Mouse (Mus musculus) thymus, postnatal 0 days (tissue): Measurements from ENCODE around the gene Nap1l1. TPM values are rescaled to one million over a fixed set of nuclear protein-coding genes. Genes with fewer than 3 reads are reported as not detected.
"Not testable (repeated sequence)": the region's sequence is repeated elsewhere in the genome, so short reads cannot be mapped to it uniquely, and the experiment has no call there.

ENCODE experiments used
- DNase-seq: peaks from one replicate; pipeline ENCODE4 v3.0.0-alpha.2; 2015; ENCODE audit warnings: low spot score
- polyA plus RNA-seq: library from polyadenylated mRNA; unstranded; fragments of >200 nt; fragmentation: Nextera tagmentation; extraction: Ambion mirVana; gene quantifications from 2 replicates; pipeline ENCODE4 v1.2.1, GENCODE M21; 2015

The Nap1l1 gene
- polyA plus RNA-seq, 1 experiment from 2014 or later = 227 TPM

- no peak for DNase-seq
These were observed 6.6 kb downstream of the Nap1l1 start for GRCm38 (mm10) chr10:111479599-111479998.

GRCm38 (mm10) chr10:111482654-111483053 lies 9.6 kb downstream of the Nap1l1 start:
- no peak for DNase-seq

- DNase-seq = no peak
These were observed 11.1 kb downstream of the Nap1l1 start for GRCm38 (mm10) chr10:111484079-111484478.

- no peak for DNase-seq
These were observed 15.8 kb downstream of the Nap1l1 start for GRCm38 (mm10) chr10:111488793-111489192.

- DNase-seq = not testable (repeated sequence)
These were observed 17.1 kb downstream of the Nap1l1 start for GRCm38 (mm10) chr10:111490079-111490478.

- no peak for DNase-seq
These were observed 22.9 kb downstream of the Nap1l1 start for GRCm38 (mm10) chr10:111495888-111496287.

GRCm38 (mm10) chr10:111499892-111500291 lies 26.9 kb downstream of the Nap1l1 start:
- DNase-seq = no peak

GRCm38 (mm10) chr10:111503071-111503470 lies 30.0 kb downstream of the Nap1l1 start:
- peak; percentile 80 for DNase-seq

GRCm38 (mm10) chr10:111503716-111504115 lies 30.7 kb downstream of the Nap1l1 start:
- no peak for DNase-seq

GRCm38 (mm10) chr10:111504606-111505005 lies 31.6 kb downstream of the Nap1l1 start:
- no peak for DNase-seq

GRCm38 (mm10) chr10:111505406-111505805 lies 32.4 kb downstream of the Nap1l1 start:
- no peak for DNase-seq

- peak; percentile 95 for DNase-seq
These were observed 33.3 kb downstream of the Nap1l1 start, which contains the start of gene Phlda1 for GRCm38 (mm10) chr10:111506101-111506925. TSS of gene Phlda1 (plus strand) at chr10:111506286.

- no peak for DNase-seq
These were observed 34.0 kb downstream of the Nap1l1 start for GRCm38 (mm10) chr10:111506926-111507459.

GRCm38 (mm10) chr10:111507460-111508211 lies 34.6 kb downstream of the Nap1l1 start:
- peak; percentile 75 for DNase-seq

- DNase-seq = no peak
These were observed 35.5 kb downstream of the Nap1l1 start for GRCm38 (mm10) chr10:111508324-111509080.

- peak; percentile 46 for DNase-seq
These were observed 36.2 kb downstream of the Nap1l1 start for GRCm38 (mm10) chr10:111509103-111509784.

GRCm38 (mm10) chr10:111509981-111510380 lies 37.0 kb downstream of the Nap1l1 start:
- DNase-seq = peak; percentile 44

GRCm38 (mm10) chr10:111510798-111511197 lies 37.8 kb downstream of the Nap1l1 start:
- DNase-seq = no peak

- DNase-seq = no peak
These were observed 39.1 kb downstream of the Nap1l1 start for GRCm38 (mm10) chr10:111512036-111512568.

GRCm38 (mm10) chr10:111514282-111514885 lies 41.4 kb downstream of the Nap1l1 start:
- no peak for DNase-seq
